Mouse (Mus musculus) cerebellum, postnatal 10 days (tissue): ENCODE measurements around the gene Gimap8.
A peak's percentile ranks its signal among the peaks of the same experiment; 100 is the strongest.
"Not testable (repeated sequence)": the region's sequence is repeated elsewhere in the genome, so short reads cannot be mapped to it uniquely, and the experiment has no call there.

Source experiments
- DNase-seq, 2 experiments: peaks; one replicate each; pipeline ENCODE4 v3.0.0; 2021; ENCODE audit warnings: mixed read lengths in 2 of 2

Gimap8 gene

GRCm38 (mm10) chr6:48646995-48647394 is at the start of gene Gimap8:
Gimap8 (plus strand) TSS chr6:48647234.
- peak; percentile 58 to 66 for DNase-seq

GRCm38 (mm10) chr6:48600594-48600993 is 46.4 kb upstream of the Gimap8 start:
- DNase-seq: no peak

- DNase-seq: peak; percentile 99 to 100
These were observed 45.6 kb upstream of the Gimap8 start, which contains the start of gene Zfp775 for GRCm38 (mm10) chr6:48601271-48602079. Zfp775 (plus strand) TSS chr6:48602063.

GRCm38 (mm10) chr6:48602080-48602741 is 44.8 kb upstream of the Gimap8 start:
- peak in 1 of 2 experiments; percentile 64 for DNase-seq

- DNase-seq: no peak
These were observed 38.9 kb upstream of the Gimap8 start for GRCm38 (mm10) chr6:48608124-48608523.

- DNase-seq: peak in 1 of 2 experiments; percentile 20
These were observed 37.5 kb upstream of the Gimap8 start for GRCm38 (mm10) chr6:48609512-48609911.

- no peak for DNase-seq
These were observed 36.4 kb upstream of the Gimap8 start for GRCm38 (mm10) chr6:48610657-48611056.

GRCm38 (mm10) chr6:48613464-48613863 is 33.6 kb upstream of the Gimap8 start:
- DNase-seq: no peak

GRCm38 (mm10) chr6:48614756-48615155 is 32.3 kb upstream of the Gimap8 start:
- DNase-seq: no peak

- no peak for DNase-seq
These were observed 27.0 kb upstream of the Gimap8 start for GRCm38 (mm10) chr6:48620031-48620430.

GRCm38 (mm10) chr6:48622186-48622843 is 24.7 kb upstream of the Gimap8 start:
- DNase-seq: not testable (repeated sequence)

GRCm38 (mm10) chr6:48623460-48623859 is 23.6 kb upstream of the Gimap8 start:
- no peak for DNase-seq

GRCm38 (mm10) chr6:48626464-48626863 is 20.6 kb upstream of the Gimap8 start, which contains the start of gene AI854703:
AI854703 (plus strand) TSS chr6:48626764.
- DNase-seq: no peak

- peak; percentile 59 to 67 for DNase-seq
These were observed 20.1 kb upstream of the Gimap8 start for GRCm38 (mm10) chr6:48626984-48627383.

GRCm38 (mm10) chr6:48627511-48627924 is 19.5 kb upstream of the Gimap8 start:
- DNase-seq: no peak

GRCm38 (mm10) chr6:48628377-48628776 is 18.7 kb upstream of the Gimap8 start:
- DNase-seq: no peak

GRCm38 (mm10) chr6:48628808-48629660 is 18.0 kb upstream of the Gimap8 start:
- peak; percentile 73 for DNase-seq

- DNase-seq: peak in 1 of 2 experiments; percentile 42
These were observed 17.4 kb upstream of the Gimap8 start for GRCm38 (mm10) chr6:48629661-48630034.

GRCm38 (mm10) chr6:48630831-48631230 is 16.2 kb upstream of the Gimap8 start:
- peak in 1 of 2 experiments; percentile 30 for DNase-seq

GRCm38 (mm10) chr6:48635105-48635504 is 11.9 kb upstream of the Gimap8 start:
- no peak for DNase-seq

GRCm38 (mm10) chr6:48636515-48636914 is 10.5 kb upstream of the Gimap8 start:
- no peak for DNase-seq

GRCm38 (mm10) chr6:48637811-48638500 is 9.1 kb upstream of the Gimap8 start:
- DNase-seq: no peak
